Mouse (Mus musculus) heart, adult 9 months (tissue): ENCODE results near the gene Lsm2.
"Not testable (repeated sequence)": the region's sequence is repeated elsewhere in the genome, so short reads cannot be mapped to it uniquely, and the experiment has no call there.

Source experiments
- DNase-seq, 2 experiments: peaks; one replicate each; pipeline ENCODE4 v3.0.0; 2022; ENCODE audit warnings: low spot score in 2 of 2

Gene Lsm2

GRCm38 (mm10) chr17:35029691-35030532 lies 48.2 kb downstream of the Lsm2 start:
- DNase-seq = no peak

DNA sequence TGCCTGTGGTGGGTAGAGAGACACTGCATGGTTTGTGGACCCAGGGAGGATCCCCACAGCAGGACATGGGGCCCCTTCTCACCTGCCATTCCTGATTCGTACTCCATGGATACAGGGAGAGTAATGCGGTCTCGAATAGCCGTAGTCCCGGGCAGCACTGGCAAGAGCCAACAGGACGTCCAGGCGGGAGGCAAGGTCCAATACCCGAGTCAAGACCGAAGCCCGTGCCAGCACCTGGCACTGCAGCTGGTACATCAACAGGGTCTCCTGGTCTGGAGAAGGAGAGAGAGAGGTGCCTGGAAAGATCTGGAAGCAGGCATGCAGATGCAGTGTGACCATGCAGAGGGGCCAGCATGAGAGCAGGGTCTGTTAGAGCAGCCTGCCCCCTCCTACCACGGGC lies 49.6 kb downstream of the Lsm2 start:
- DNase-seq = no peak

- DNase-seq = no peak
Observed at GRCm38 (mm10) chr17:35031880-35032279, 50.2 kb downstream of the Lsm2 start.

GRCm38 (mm10) chr17:35032323-35032870 lies 50.7 kb downstream of the Lsm2 start:
- no peak for DNase-seq

GRCm38 (mm10) chr17:35033703-35034102 lies 52.0 kb downstream of the Lsm2 start:
- not testable (repeated sequence) for DNase-seq

DNA sequence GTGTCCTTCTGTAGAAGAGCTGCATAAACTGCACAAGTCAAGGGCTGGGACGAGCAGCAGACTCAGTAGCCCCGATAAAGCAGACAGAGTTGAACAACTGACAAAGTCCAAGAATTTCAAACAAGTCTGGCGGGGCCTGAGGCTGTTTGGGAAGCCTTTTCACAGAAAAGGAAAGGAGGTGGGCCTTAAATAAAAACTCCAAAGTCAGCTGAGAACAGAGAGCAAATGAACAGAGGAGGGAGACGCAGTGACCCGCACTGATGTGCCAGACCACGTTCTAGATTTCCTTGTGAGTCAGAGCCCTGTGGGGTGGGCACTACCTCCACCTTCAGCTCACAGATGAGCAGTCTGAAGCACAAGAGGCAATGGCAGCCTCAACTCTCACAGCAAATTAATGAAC lies 53.2 kb downstream of the Lsm2 start:
- no peak for DNase-seq
